Mouse (Mus musculus) bone marrow macrophage, adult 2 months (primary cell): ENCODE measurements at regions not wholly inside any gene's neighbourhood (a gene's known extent, or its start where the extent isn't known, plus 50 kb on each side); places are given as distances from the start of the nearest gene placed in this dataset.

Experiments used
- CTCF ChIP-seq: IDR thresholded peaks from 2 replicates; pipeline ENCODE4 v1.5.1; 2012; ENCODE audit warnings: low read depth, mild to moderate bottlenecking, low read length, moderate library complexity
- POLR2A ChIP-seq: IDR thresholded peaks from 2 replicates; pipeline ENCODE4 v1.6.1; 2012; ENCODE audit warnings: mild to moderate bottlenecking, low read depth, low read length, borderline replicate concordance

DNA sequence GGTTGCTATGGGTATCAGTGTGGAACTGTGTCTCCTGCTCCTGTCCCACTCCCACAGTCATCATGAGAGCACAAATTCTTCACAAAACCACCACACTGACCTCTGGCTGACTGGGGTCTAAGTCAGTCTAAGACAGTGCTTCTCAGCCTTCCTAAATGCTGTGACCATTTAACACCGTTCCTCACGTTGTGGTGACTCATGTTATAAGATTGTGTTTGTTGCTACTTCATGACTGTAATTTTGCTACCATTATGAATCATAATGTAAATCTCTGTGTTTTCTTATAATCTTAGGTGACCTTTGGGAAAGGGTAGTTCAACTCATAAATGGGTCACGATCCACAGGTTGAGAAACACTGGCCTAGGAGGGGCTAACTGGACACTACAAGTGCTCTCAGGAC lies 75.7 kb upstream of the Foxn3 start:
- TF ChIP-seq CTCF (no peak), POLR2A (no peak)
